Mouse (Mus musculus) lung, postnatal 0 days (tissue): ENCODE measurements around the gene Nbeal2. TPM values are rescaled to one million over a fixed set of nuclear protein-coding genes. Genes with fewer than 3 reads are reported as not detected.

Experiments
- ATAC-seq: fragments of 200-750 bp; cut with Nextera tagmentation; 2 replicates; pipeline ENCODE4 v1.8.0; 2017; ENCODE audit warnings: moderate library complexity
- DNase-seq: peaks from one replicate; pipeline ENCODE4 v3.0.0-alpha.2; 2016; ENCODE audit warnings: low spot score
- H3K27ac ChIP-seq: fragments of 300-500 bp; sonication (generic); 2 replicates; pipeline ENCODE4 v1.5.1; 2014; ENCODE audit warnings: antibody characterized with exemption, mild to moderate bottlenecking, low read length, mixed read lengths
- H3K27me3 ChIP-seq: fragments of 300-500 bp; sonication (generic); replicated peaks from 2 replicates; pipeline ENCODE4 v1.6.1; 2014; ENCODE audit warnings: low read length, mixed read lengths; ENCODE audit not compliant: insufficient read depth
- H3K36me3 ChIP-seq: fragments of 300-500 bp; sonication (generic); 2 replicates; pipeline ENCODE4 v1.6.1; 2014; ENCODE audit warnings: low read length, mixed read lengths; ENCODE audit not compliant: insufficient read depth
- H3K4me1 ChIP-seq: fragments of 300-500 bp; sonication (generic); 2 replicates; pipeline ENCODE4 v1.6.1; 2014; ENCODE audit warnings: antibody characterized with exemption, low read depth, low read length, mixed read lengths; ENCODE audit not compliant: insufficient read depth
- H3K4me2 ChIP-seq: fragments of 300-500 bp; sonication (generic); replicated peaks from 2 replicates; pipeline ENCODE4 v1.6.1; 2014; ENCODE audit warnings: low read depth, mild to moderate bottlenecking, low read length, moderate library complexity, mixed read lengths
- H3K4me3 ChIP-seq: fragments of 300-500 bp; sonication (generic); 2 replicates; pipeline ENCODE4 v1.5.1; 2014; ENCODE audit warnings: low read depth, low read length
- H3K9ac ChIP-seq: fragments of 300-500 bp; sonication (generic); replicated peaks from 2 replicates; pipeline ENCODE4 v1.6.1; 2014; ENCODE audit warnings: low read depth, mild to moderate bottlenecking
- H3K9me3 ChIP-seq: fragments of 300-500 bp; sonication (generic); 2 replicates; pipeline ENCODE4 v1.6.1; 2016; ENCODE audit warnings: low read length, mixed read lengths
- CTCF ChIP-seq: IDR thresholded peaks from 2 replicates; pipeline ENCODE4 v1.5.1; 2016; ENCODE audit warnings: antibody characterized with exemption, mild to moderate bottlenecking
- EP300 ChIP-seq: IDR thresholded peaks from 2 replicates; pipeline ENCODE4 v1.6.1; 2016; ENCODE audit warnings: antibody characterized with exemption, mild to moderate bottlenecking, control low read depth
- WGBS: fragments of 180-500 bp; shearing (Covaris S2); extraction: QIAGEN DNeasy Blood & Tissue Kit; methylation state at CpG from one replicate; pipeline ENCODE4 v1.1.7; 2014; 5-methylcytosine and 5-hydroxymethylcytosine counted together
- polyA plus RNA-seq: library from polyadenylated mRNA; unstranded; fragments of >200 nt; fragmentation: Nextera tagmentation; extraction: Ambion mirVana; gene quantifications from 2 replicates; pipeline ENCODE4 v1.2.1, GENCODE M21; 2015

Gene Nbeal2
- polyA plus RNA-seq, 1 experiment from 2014 or later = 6.2 TPM

DNA sequence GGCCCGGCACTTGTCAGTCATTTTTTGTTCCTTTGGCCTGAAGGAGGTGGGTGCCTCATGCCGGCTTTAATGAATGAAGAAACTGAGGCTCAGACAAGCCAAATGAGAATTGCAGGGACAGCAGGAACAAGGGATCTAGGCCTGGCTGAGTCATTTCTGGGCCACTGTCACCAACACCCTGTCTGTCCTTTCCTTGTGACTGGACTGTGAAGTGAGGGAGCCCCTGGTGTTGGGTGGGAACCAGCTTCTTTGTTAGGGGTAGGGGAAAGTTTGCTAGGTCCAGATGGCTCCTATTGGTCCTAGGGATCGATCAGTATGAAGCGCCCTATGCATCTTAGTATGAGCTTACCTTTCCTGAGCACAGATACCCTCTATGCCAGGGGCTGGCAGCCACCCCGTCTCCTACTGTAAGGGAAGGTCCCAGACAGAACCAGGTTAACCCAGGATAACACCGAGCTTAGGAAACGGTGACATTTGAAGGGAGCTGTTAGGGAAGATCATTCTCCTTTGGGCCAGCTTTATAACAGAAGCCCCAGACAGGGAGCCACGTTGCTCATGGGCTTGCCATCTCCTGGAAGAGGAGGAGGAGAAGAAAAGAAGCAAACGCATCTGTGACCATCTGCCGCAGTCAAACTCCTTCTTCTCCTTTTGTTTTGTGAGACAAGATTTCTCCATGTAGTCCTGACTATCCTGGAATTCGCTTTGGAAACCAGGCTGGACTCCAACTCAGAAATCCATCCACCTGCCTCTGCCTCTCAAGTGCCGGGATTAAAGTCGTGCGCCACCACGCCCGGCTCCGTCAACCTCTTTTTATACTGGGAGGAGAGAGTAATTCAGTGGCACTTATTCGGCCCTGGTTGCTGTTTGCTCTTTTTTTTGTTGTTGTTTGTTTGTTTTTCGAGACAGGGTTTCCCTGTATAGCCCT, 1.0 kb upstream of the Nbeal2 start:
- ATAC-seq (no peak), DNase-seq (no peak)
- 71% methylated on average over 19 of the region's 19 CpGs for WGBS
- Histone ChIP-seq H3K36me3 (no peaks in the 10 kb centered on the region), H3K4me2 (peak overlapping the region; percentile 95), H3K27ac (peak overlapping the region; percentile 91), H3K27me3 (no peaks in the 10 kb centered on the region), H3K9ac (no peak overlapping the region), H3K4me1 (peaks cover 18% of the 10 kb centered on the region; the same call in 1 of the 2 replicates), H3K4me3 (0 out of 2 replicates have a peak overlapping the region, but pooled peaks have one; percentile 72), H3K9me3 (no peaks in the 10 kb centered on the region)
- no peak for TF ChIP-seq EP300
- no peak for TF ChIP-seq CTCF

DNA sequence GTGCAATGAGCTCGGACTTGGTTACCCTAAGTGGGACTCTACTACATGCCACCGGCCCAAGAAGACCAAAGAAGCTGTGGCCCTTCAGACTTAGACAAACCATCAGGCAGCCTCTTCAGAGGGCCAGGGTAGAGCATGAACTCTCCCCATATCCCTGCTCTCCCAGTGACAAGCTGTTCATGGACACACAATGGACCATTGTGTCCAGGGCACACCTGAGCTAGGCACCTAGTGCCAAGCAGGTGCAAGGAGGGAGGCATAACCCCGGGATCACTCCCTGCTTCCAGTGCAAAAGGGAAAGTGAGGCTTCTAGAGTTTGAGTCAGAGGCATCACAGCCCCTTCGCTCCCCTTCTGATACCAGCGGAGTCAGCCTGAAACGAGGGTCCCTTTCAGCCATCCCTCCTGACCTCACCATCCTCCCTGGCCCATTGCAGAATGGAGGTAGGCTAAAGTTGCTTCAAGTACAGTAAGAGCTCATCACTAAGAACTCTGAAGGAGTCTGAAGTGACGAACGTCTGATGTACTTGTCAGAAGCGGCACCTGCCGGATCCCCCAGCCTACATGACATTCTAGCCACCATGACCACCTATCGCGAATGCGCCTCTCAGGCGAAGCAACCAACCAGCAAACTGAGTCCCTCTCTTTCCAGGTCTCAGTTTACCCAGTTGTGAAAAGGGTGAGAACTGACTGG, 852 bp downstream of the Nbeal2 start:
- peak overlapping the region; percentile 91 for H3K27ac ChIP-seq
- 14% methylated on average over 14 of the region's 14 CpGs for WGBS
- TF ChIP-seq CTCF (no peak), EP300 (no peak)
- no peak for ATAC-seq
- H3K4me3 ChIP-seq = peak overlapping the region; percentile 72
- peaks cover 18% of the 10 kb centered on the region; the same call in 1 of the 2 replicates for H3K4me1 ChIP-seq
- peak; percentile 40 for DNase-seq
- peak overlapping the region; percentile 95 for H3K4me2 ChIP-seq
- H3K9me3 ChIP-seq = no peaks in the 10 kb centered on the region
- no peaks in the 10 kb centered on the region for H3K36me3 ChIP-seq
- no peaks in the 10 kb centered on the region for H3K27me3 ChIP-seq
- H3K9ac ChIP-seq = peak overlapping the region; percentile 55

DNA sequence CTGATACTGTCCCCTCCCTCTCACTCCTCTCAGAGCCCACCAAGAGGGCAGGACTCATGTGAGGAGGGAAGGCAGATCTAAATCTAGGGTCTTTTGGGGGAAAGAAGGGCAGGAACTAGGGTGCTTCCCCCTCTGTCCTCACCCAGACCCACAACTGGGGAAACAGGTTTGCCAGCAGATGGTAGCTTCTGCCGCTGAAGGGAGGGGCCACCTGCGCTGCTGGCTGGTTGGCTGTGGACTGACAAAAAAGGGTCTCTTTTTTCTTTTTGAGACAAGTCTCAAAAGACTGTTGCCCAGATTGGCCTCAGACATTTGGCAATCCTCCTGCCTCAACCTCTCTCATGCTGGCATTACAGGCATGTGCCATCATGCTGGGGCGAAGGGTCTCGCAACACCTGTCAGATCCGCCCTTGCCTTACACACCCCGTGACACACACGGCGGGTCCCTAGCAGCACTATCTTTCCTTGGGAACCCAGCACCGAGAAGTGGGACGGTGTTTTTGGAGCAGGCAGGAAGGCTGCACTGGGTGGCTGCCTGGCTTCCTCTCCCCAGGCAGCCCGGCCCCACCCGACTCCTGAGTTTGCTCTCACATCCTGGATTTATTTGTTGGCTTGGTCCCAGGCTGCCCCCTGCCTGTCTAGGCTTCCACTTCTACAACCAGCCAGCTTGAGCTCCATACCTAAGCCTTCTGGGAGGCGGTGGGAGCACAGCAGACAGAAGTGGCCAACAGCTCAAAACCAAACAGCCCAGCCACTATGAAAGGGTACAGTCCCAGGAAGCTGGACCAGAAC, 1.8 kb downstream of the Nbeal2 start:
- H3K9ac ChIP-seq = peak overlapping the region; percentile 13
- TF ChIP-seq CTCF = peak; percentile 61
- peak; percentile 58 for TF ChIP-seq EP300
- H3K4me3 ChIP-seq = peak overlapping the region; percentile 72; the same call in 1 of the 2 replicates
- peak overlapping the region; percentile 95 for H3K4me2 ChIP-seq
- H3K9me3 ChIP-seq = no peaks in the 10 kb centered on the region
- no peaks in the 10 kb centered on the region for H3K27me3 ChIP-seq
- ATAC-seq (no peak), DNase-seq (peak; percentile 79)
- H3K27ac ChIP-seq = peak overlapping the region; percentile 91
- WGBS = 17% methylated on average over 13 of the region's 13 CpGs
- H3K36me3 ChIP-seq = no peaks in the 10 kb centered on the region
- H3K4me1 ChIP-seq = peaks cover 11% of the 10 kb centered on the region; the same call in 1 of the 2 replicates

DNA sequence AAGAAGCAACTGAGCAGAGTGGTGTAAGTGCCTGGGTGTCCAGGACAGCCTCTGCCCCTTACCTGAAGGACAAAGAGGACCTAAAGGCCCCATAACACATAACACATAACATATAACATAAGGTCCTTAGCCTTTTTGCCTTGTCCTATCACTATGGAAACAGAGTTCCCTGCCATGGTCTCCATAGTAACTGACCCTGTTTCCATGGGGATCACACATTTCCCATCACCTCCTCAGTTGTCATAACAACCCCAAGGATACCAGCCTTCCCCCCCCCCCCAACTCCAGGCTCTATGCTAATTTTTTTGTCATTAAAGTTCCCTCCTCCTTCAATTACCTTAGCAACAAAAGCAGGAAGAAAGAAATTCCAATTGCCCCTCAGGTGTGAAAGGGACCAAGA, 4.2 kb downstream of the Nbeal2 start:
- no peak for TF ChIP-seq CTCF
- TF ChIP-seq EP300 = no peak
- Histone ChIP-seq H3K9ac (no peak overlapping the region), H3K27ac (no peak overlapping the region), H3K27me3 (no peaks in the 10 kb centered on the region), H3K4me3 (no peak overlapping the region), H3K36me3 (no peaks in the 10 kb centered on the region), H3K4me2 (no peak overlapping the region), H3K4me1 (peaks cover 5% of the 10 kb centered on the region; the same call in 1 of the 2 replicates), H3K9me3 (no peaks in the 10 kb centered on the region)
- ATAC-seq (no peak), DNase-seq (no peak)

DNA sequence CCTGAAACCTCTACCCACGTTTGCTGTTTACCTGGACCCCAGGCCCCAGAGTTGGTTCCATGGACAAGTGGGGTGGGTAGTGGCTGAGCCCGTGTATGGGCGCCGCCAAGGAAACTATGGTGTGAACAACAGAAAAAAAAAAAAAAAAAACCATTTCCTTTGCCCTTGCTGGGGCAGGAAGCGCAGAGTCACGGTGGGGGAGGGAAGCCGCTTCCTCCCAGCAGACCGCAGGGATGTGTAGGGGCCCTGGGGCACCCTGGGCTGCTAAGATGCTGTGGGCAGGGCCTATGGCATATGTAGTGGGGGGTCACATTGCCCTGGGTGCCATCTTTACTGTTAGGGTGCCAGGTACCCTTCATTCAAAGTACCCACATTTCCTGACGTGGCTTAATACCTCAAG, 8.7 kb downstream of the Nbeal2 start:
- Histone ChIP-seq H3K4me1 (no peaks in the 10 kb centered on the region), H3K4me2 (no peak overlapping the region), H3K27ac (no peak overlapping the region), H3K4me3 (no peak overlapping the region), H3K9ac (no peak overlapping the region), H3K36me3 (no peaks in the 10 kb centered on the region), H3K27me3 (no peaks in the 10 kb centered on the region), H3K9me3 (no peaks in the 10 kb centered on the region)
- WGBS = 59% methylated on average over 9 of the region's 9 CpGs
- ATAC-seq (peak; percentile 44; the same call in 1 of the 2 replicates), DNase-seq (no peak)
- no peak for TF ChIP-seq CTCF
- no peak for TF ChIP-seq EP300
